1 mouse cellular context compared by ENCODE assay signal in genomic region chr17:74323844-74324243, GRCm38 (mm10).
TF ChIP-seq lines count a peak whose summit lies in the region.

Gene Dpy30, minus strand, starts transcription at chr17:74323944.

TF ChIP-seq in CH12.LX, 34 proteins besides CTCF, POLR2A, EP300 and RAD21 (continued from another document):
- no peak for TF ChIP-seq MEF2A (IDR thresholded peaks at IDR 0.05; ENCODE audit: borderline replicate concordance, low read depth, low read length)
- no peak for TF ChIP-seq IRF4 (IDR thresholded peaks at IDR 0.05; ENCODE audit: low read depth, low read length)
